Mouse (Mus musculus): ENCODE data around the gene Lepr. TPM values are rescaled to one million over a fixed set of nuclear protein-coding genes. Genes with fewer than 3 reads are reported as not detected.

Gene Lepr
- 1 to 10 TPM; 3.1 to 7.0 TPM for total RNA-seq (2021)
- long read RNA-seq, experiment 1, full-length matches to known transcripts = 4 of 4 reads
- long read RNA-seq, experiment 1, partial matches to known transcripts = 0 of 4 reads
- long read RNA-seq, experiment 1, other reads (novel, unspliced or antisense) = 0 of 4 reads
- long read RNA-seq, experiment 2, partial matches to known transcripts = 0 of 1 reads
- long read RNA-seq, experiment 2, other reads (novel, unspliced or antisense) = 1 of 1 reads

GRCm38 (mm10) chr4:101717367-101718121, at the start of gene Lepr:
TSS of gene Lepr (plus strand) at chr4:101717404.
- peak; percentile 30 for DNase-seq

GRCm38 (mm10) chr4:101669161-101669560, 48.0 kb upstream of the Lepr start:
- no peak for DNase-seq

- DNase-seq = no peak
These were observed 47.4 kb upstream of the Lepr start for GRCm38 (mm10) chr4:101669811-101670210.

- DNase-seq = no peak
These were observed 42.4 kb upstream of the Lepr start for GRCm38 (mm10) chr4:101674790-101675189.

GRCm38 (mm10) chr4:101675726-101676125, 41.5 kb upstream of the Lepr start:
- no peak for DNase-seq

- no peak for DNase-seq
These were observed 34.6 kb upstream of the Lepr start for GRCm38 (mm10) chr4:101682620-101683019.

- DNase-seq = no peak
These were observed 34.1 kb upstream of the Lepr start for GRCm38 (mm10) chr4:101683086-101683485.

GRCm38 (mm10) chr4:101684821-101685220, 32.4 kb upstream of the Lepr start:
- no peak for DNase-seq

- DNase-seq = no peak
These were observed 30.9 kb upstream of the Lepr start for GRCm38 (mm10) chr4:101686227-101686810.

GRCm38 (mm10) chr4:101689241-101689640, 28.0 kb upstream of the Lepr start:
- no peak for DNase-seq

GRCm38 (mm10) chr4:101689645-101690044, 27.6 kb upstream of the Lepr start:
- no peak for DNase-seq

- peak; percentile 12 for DNase-seq
These were observed 24.3 kb upstream of the Lepr start for GRCm38 (mm10) chr4:101692892-101693291.

GRCm38 (mm10) chr4:101694529-101694928, 22.7 kb upstream of the Lepr start:
- no peak for DNase-seq

GRCm38 (mm10) chr4:101697236-101697635, 20.0 kb upstream of the Lepr start:
- no peak for DNase-seq

GRCm38 (mm10) chr4:101699423-101699822, 17.8 kb upstream of the Lepr start:
- no peak for DNase-seq

- no peak for DNase-seq
These were observed 16.1 kb upstream of the Lepr start for GRCm38 (mm10) chr4:101700892-101701640.

GRCm38 (mm10) chr4:101705325-101705724, 11.9 kb upstream of the Lepr start:
- no peak for DNase-seq

GRCm38 (mm10) chr4:101707234-101707633, 10.0 kb upstream of the Lepr start:
- DNase-seq = no peak

- DNase-seq = no peak
These were observed 9.3 kb upstream of the Lepr start for GRCm38 (mm10) chr4:101707953-101708352.

- no peak for DNase-seq
These were observed 6.8 kb upstream of the Lepr start for GRCm38 (mm10) chr4:101710361-101710760.

- DNase-seq = no peak
These were observed 6.1 kb upstream of the Lepr start for GRCm38 (mm10) chr4:101711100-101711499.

- DNase-seq = no peak
These were observed 4.6 kb upstream of the Lepr start for GRCm38 (mm10) chr4:101712563-101712962.

GRCm38 (mm10) chr4:101715302-101715701, 1.9 kb upstream of the Lepr start:
- DNase-seq = no peak

Data from gastrocnemius, postnatal 10 days (tissue).